Mouse (Mus musculus) hindbrain, embryonic 16.5 days (tissue): ENCODE measurements around the gene Tfam. TPM values are rescaled to one million over a fixed set of nuclear protein-coding genes. Genes with fewer than 3 reads are reported as not detected.

Source experiments
- ATAC-seq: fragments of 200-750 bp; cut with Nextera tagmentation; 2 replicates; pipeline ENCODE4 v1.8.0; 2017; ENCODE audit warnings: moderate TSS enrichment, moderate library complexity
- H3K27ac ChIP-seq: fragments of 300-500 bp; sonication (generic); 2 replicates; pipeline ENCODE4 v1.5.1; 2014; ENCODE audit warnings: low read depth, mild to moderate bottlenecking, control low read depth, low read length, moderate library complexity
- H3K27me3 ChIP-seq: fragments of 300-500 bp; sonication (generic); replicated peaks from 2 replicates; pipeline ENCODE4 v1.6.1; 2014; ENCODE audit warnings: low read length; ENCODE audit not compliant: control insufficient read depth, insufficient read depth
- H3K36me3 ChIP-seq: fragments of 300-500 bp; sonication (generic); 2 replicates; pipeline ENCODE4 v1.6.1; 2014; ENCODE audit warnings: mild to moderate bottlenecking, low read length, moderate library complexity, mixed read lengths; ENCODE audit not compliant: control insufficient read depth, insufficient read depth
- H3K4me1 ChIP-seq: fragments of 300-500 bp; sonication (generic); 2 replicates; pipeline ENCODE4 v1.6.1; 2014; ENCODE audit warnings: low read depth, low read length; ENCODE audit not compliant: control insufficient read depth, insufficient read depth
- H3K4me2 ChIP-seq: fragments of 300-500 bp; sonication (generic); 2 replicates; pipeline ENCODE4 v1.6.1; 2014; ENCODE audit warnings: mild to moderate bottlenecking, low read length, control low read depth, moderate library complexity
- H3K4me3 ChIP-seq: fragments of 300-500 bp; sonication (generic); 2 replicates; pipeline ENCODE4 v1.5.1; 2014; ENCODE audit warnings: mild to moderate bottlenecking, low read length, control low read depth, moderate library complexity
- H3K9ac ChIP-seq: fragments of 300-500 bp; sonication (generic); 2 replicates; pipeline ENCODE4 v1.6.1; 2014; ENCODE audit warnings: low read depth, mild to moderate bottlenecking, control low read depth, low read length, moderate library complexity
- H3K9me3 ChIP-seq: fragments of 300-500 bp; sonication (generic); 2 replicates; pipeline ENCODE4 v1.6.1; 2014; ENCODE audit warnings: mild to moderate bottlenecking, low read length, moderate library complexity; ENCODE audit not compliant: control insufficient read depth
- WGBS: fragments of 180-500 bp; shearing (Covaris S2); extraction: QIAGEN DNeasy Blood & Tissue Kit; methylation state at CpG from one replicate; pipeline ENCODE4 v1.1.7; 2014; 5-methylcytosine and 5-hydroxymethylcytosine counted together
- polyA plus RNA-seq: library from polyadenylated mRNA; unstranded; fragments of >200 nt; fragmentation: Nextera tagmentation; extraction: Ambion mirVana; gene quantifications from 2 replicates; pipeline ENCODE4 v1.2.1, GENCODE M21; 2015

The Tfam gene
- polyA plus RNA-seq, 1 experiment from 2014 or later = 50.6 TPM

DNA sequence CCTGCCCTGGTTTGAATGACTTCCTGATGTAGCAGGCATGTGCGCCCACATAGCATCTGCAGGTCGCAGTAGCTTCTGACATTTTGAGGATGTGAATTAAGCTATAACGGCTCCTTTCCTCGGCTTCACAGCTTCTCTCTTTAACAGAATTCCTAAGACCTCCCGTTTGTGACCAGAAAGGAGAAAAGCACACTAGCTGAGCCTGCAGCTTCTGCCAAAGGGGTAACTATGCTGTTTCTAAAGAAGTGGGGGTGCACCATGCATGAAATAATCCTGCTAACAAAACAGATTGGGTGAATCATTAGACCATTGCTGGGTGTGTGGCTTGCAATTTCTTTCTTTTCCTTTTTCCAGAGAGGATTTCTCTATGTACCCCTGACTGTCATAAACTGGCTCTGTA lies 37.1 kb downstream of the Tfam start:
- Histone ChIP-seq H3K27ac (no peak overlapping the region), H3K9me3 (no peaks in the 10 kb centered on the region), H3K4me1 (peaks cover 5% of the 10 kb centered on the region), H3K9ac (no peak overlapping the region), H3K27me3 (no peaks in the 10 kb centered on the region), H3K4me2 (no peak overlapping the region), H3K4me3 (no peak overlapping the region), H3K36me3 (no peaks in the 10 kb centered on the region)
- no peak for ATAC-seq
- WGBS = 56% methylated on average over 5 of the region's 5 CpGs

DNA sequence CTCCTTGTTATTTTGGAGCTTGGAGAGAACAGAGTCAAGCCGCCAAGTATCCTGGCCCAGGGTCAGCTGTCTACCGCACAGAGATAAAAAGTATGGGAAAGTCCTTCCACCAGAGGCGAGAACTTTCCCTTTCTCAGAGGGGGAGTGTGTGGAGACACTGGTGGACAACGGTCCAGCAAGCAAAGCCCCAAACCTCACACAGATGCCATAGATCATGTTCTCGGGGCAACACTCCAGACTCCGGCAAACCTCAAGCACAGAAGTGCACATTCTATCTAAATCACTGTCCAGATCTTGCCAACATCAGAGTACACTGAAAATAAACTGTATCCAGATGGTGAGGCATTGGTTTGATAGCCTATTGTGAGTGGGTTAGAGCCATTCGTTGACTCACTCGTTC lies 39.4 kb downstream of the Tfam start:
- H3K4me2 ChIP-seq = no peak overlapping the region
- no peaks in the 10 kb centered on the region for H3K9me3 ChIP-seq
- no peaks in the 10 kb centered on the region for H3K27me3 ChIP-seq
- H3K27ac ChIP-seq = no peak overlapping the region
- no peak for ATAC-seq
- H3K4me3 ChIP-seq = no peak overlapping the region
- peaks cover 5% of the 10 kb centered on the region for H3K4me1 ChIP-seq
- H3K9ac ChIP-seq = no peak overlapping the region
- H3K36me3 ChIP-seq = no peaks in the 10 kb centered on the region
- WGBS = 91% methylated on average over 8 of the region's 8 CpGs

DNA sequence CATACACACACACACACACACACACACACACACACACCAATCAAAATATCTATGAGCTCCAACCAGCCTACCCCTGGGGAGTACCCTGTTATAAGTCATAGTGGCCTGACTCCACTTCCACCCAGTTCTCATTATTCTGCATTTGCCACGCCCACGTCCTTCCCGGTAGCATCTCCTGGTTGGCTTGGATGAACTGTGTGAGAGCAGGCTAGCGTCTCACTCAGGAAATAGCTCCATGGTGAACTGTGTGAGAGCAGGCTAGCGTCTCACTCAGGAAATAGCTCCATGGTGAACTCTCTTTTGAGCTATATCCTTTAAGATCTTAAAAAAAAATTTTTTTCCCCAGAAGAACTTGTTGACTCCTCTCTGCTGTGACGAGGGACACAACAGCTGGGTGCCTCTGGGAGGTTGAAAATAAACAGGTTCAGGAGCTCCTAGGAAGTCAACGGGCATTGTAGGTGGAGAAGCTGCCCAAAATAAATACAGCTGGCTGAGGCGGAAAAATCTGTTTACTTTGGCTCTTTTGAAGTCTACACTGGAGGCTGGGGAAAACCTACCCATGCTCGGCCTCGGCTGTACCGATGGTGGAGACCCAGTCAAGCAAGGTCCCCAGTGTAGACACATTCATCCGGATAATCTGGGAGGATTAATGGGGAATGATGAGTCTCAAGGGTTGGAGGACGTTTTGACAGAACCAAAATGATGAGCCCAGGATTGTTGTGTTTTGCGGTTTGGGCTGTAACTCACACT lies 40.9 kb downstream of the Tfam start:
- H3K4me2 ChIP-seq = no peak overlapping the region
- ATAC-seq = no peak
- no peak overlapping the region for H3K27ac ChIP-seq
- H3K4me1 ChIP-seq = peaks cover 5% of the 10 kb centered on the region
- no peaks in the 10 kb centered on the region for H3K36me3 ChIP-seq
- H3K27me3 ChIP-seq = no peaks in the 10 kb centered on the region
- 78% methylated on average over 14 of the region's 14 CpGs for WGBS
- no peak overlapping the region for H3K4me3 ChIP-seq
- no peak overlapping the region for H3K9ac ChIP-seq
- no peaks in the 10 kb centered on the region for H3K9me3 ChIP-seq

DNA sequence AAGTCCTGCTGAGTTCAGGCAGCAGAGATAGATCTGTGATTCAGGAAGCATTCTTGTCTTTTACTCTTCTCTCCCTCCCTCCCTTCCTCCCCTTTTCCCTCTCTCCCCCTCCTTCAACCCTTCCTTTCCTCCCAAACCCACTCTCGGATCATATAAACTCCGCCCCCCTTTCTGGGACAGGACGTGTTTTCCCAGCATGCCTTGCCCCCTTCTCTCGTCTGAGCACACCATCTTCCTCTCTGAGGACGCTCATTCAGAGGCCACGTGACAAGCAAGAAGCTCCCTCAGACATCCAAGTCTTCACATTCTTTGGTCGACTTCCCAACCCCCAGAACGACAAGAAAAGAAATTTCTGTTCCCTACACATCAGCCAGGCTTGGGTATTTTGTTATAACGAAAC lies 42.6 kb downstream of the Tfam start:
- no peaks in the 10 kb centered on the region for H3K36me3 ChIP-seq
- peaks cover 2% of the 10 kb centered on the region; the same call in 1 of the 2 replicates for H3K9me3 ChIP-seq
- H3K27me3 ChIP-seq = no peaks in the 10 kb centered on the region
- WGBS = 46% methylated on average over 9 of the region's 9 CpGs
- ATAC-seq = no peak
- no peak overlapping the region for H3K9ac ChIP-seq
- H3K4me1 ChIP-seq = peaks cover 3% of the 10 kb centered on the region
- no peak overlapping the region for H3K4me2 ChIP-seq
- H3K27ac ChIP-seq = no peak overlapping the region
- H3K4me3 ChIP-seq = no peak overlapping the region

DNA sequence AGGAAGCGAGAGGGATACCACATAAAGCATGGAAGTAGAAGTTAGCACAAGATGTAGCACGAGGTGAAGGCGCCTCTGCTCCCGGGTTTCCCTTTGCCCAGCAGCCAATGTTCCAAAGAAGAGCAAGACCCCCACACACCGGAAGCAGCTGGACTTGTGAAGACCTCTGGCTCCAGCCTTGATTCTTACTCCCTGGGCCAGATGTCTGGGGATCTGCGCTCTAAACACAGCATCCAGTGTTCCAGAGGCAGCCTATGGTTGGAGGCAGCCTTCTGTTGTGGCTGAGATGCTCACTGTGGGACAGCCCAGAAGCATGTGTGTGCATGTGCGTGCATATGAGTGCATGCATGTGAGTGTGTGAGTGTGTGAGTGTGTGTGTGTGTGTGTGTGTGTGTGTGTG lies 43.4 kb downstream of the Tfam start:
- Histone ChIP-seq H3K36me3 (no peaks in the 10 kb centered on the region), H3K4me1 (no peaks in the 10 kb centered on the region), H3K27me3 (no peaks in the 10 kb centered on the region), H3K4me2 (no peak overlapping the region), H3K9me3 (peaks cover 2% of the 10 kb centered on the region; the same call in 1 of the 2 replicates), H3K9ac (no peak overlapping the region), H3K4me3 (no peak overlapping the region), H3K27ac (no peak overlapping the region)
- no peak for ATAC-seq
- WGBS = 85% methylated on average over 7 of the region's 7 CpGs

DNA sequence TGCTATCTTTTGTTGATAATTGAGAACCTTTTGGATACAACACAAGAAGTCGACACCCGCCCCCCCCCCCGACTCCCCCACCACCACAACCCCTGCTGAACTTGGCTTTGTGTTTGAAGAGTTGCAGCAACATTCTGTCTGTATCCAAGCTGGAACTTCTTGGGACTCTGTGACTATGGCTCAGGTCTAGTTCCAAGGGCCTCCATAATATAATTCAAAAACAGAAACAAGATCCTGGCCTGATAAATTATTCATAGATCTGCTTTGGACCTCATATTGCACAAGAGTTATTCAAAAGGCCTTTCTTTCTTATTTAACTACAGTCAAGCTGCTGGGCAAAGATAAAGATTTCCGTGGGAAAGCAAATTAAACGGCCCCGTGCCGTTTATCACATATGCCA lies 44.8 kb downstream of the Tfam start:
- Histone ChIP-seq H3K4me2 (no peak overlapping the region), H3K4me3 (no peak overlapping the region), H3K36me3 (no peaks in the 10 kb centered on the region), H3K27me3 (no peaks in the 10 kb centered on the region), H3K27ac (no peak overlapping the region), H3K9me3 (peaks cover 2% of the 10 kb centered on the region; the same call in 1 of the 2 replicates), H3K4me1 (no peaks in the 10 kb centered on the region), H3K9ac (no peak overlapping the region)
- WGBS = 28% methylated on average over 7 of the region's 7 CpGs
- no peak for ATAC-seq

DNA sequence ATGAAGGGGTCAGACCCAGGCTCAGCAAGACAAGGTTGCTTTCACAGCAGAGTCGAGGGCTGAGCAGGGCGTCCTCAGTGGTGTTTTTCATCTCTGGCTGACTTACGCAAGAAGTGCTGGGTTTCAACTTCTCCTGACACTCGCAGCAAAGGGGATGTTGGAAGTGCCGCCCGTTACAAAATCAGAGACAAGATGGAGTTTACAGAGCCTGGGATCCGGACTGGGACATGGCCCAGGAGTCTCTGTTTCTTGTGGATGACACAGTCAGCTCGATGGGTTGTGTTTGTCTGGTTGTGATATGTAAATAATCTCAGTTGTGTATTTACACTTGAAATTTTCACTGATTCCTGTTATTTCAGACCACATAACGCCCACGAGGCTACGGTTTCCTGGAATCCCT lies 45.2 kb downstream of the Tfam start:
- Histone ChIP-seq H3K4me3 (no peak overlapping the region), H3K4me1 (no peaks in the 10 kb centered on the region), H3K9me3 (peaks cover 2% of the 10 kb centered on the region; the same call in 1 of the 2 replicates), H3K27ac (no peak overlapping the region), H3K27me3 (no peaks in the 10 kb centered on the region), H3K9ac (no peak overlapping the region), H3K4me2 (no peak overlapping the region), H3K36me3 (no peaks in the 10 kb centered on the region)
- WGBS = 57% methylated on average over 11 of the region's 11 CpGs
- no peak for ATAC-seq

DNA sequence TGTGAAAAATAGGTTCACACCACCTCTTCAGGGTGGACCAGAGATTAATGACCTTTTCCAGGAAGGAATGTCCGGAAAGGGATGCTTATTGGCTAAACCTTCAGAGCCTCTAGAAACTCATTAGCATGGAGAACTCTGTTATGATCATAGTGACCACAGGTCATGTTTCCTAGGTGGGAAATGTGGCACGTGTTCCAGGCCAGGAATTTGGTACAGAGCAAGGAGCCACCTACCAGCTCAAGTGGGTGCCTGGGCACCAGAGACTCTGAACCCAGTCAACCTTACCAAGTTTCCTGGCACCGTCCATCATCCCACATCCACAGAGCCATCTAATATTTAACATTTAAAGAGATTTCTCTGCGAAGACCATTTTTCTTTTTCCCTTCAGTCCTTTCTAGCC lies 49.4 kb downstream of the Tfam start:
- no peak for ATAC-seq
- H3K27me3 ChIP-seq = no peaks in the 10 kb centered on the region
- no peak overlapping the region for H3K9ac ChIP-seq
- WGBS = 91% methylated on average over 4 of the region's 4 CpGs
- H3K4me2 ChIP-seq = no peak overlapping the region
- H3K36me3 ChIP-seq = no peaks in the 10 kb centered on the region
- H3K4me3 ChIP-seq = no peak overlapping the region
- H3K27ac ChIP-seq = no peak overlapping the region
- H3K4me1 ChIP-seq = no peaks in the 10 kb centered on the region
- H3K9me3 ChIP-seq = peaks cover 2% of the 10 kb centered on the region; the same call in 1 of the 2 replicates

DNA sequence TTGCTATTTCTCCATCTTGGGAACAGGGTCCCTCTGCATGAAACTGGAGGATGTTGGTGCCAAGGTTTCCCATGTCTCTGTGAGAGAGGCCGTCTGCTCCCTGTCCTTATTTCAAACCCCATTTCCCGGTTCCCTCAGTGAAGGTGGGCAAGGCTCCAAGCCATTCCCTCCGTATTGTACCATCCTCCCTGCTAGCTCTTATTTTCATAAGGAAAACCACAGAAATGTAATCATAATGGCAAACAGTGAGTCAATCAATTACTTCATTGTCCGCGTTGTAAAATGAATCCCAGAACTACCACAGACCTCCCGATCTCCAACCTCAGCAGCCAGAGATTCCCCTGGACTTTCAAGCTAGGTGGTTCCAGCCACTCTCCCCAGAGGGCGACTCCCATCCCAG lies 53.0 kb downstream of the Tfam start:
- Histone ChIP-seq H3K4me3 (no peak overlapping the region), H3K4me2 (no peak overlapping the region), H3K36me3 (no peaks in the 10 kb centered on the region), H3K9ac (no peak overlapping the region), H3K9me3 (no peaks in the 10 kb centered on the region), H3K27ac (no peak overlapping the region), H3K4me1 (no peaks in the 10 kb centered on the region), H3K27me3 (no peaks in the 10 kb centered on the region)
- no peak for ATAC-seq
- 76% methylated on average over 7 of the region's 7 CpGs for WGBS
